Mouse (Mus musculus) testis, adult 2 months (tissue): ENCODE data around the gene Snd1. TPM values are rescaled to one million over a fixed set of nuclear protein-coding genes. Genes with fewer than 3 reads are reported as not detected.

ENCODE experiments used
- H3K27ac ChIP-seq: fragments of 200-500 bp; 2 replicates; pipeline ENCODE4 v1.5.1; 2012; ENCODE audit warnings: low read depth, low read length; ENCODE audit not compliant: control insufficient read depth, insufficient read depth
- H3K27me3 ChIP-seq: fragments of 200-500 bp; 2 replicates; pipeline ENCODE4 v1.6.1; 2012; ENCODE audit warnings: mild to moderate bottlenecking, low read length, moderate library complexity; ENCODE audit not compliant: control insufficient read depth, insufficient read depth
- H3K36me3 ChIP-seq: fragments of 200-500 bp; 2 replicates; pipeline ENCODE4 v1.6.1; 2012; ENCODE audit warnings: mild to moderate bottlenecking, low read length; ENCODE audit not compliant: control insufficient read depth, insufficient read depth
- H3K4me1 ChIP-seq: fragments of 200-500 bp; 2 replicates; pipeline ENCODE4 v1.6.1; 2012; ENCODE audit warnings: low read length; ENCODE audit not compliant: control insufficient read depth, insufficient read depth
- H3K4me3 ChIP-seq: fragments of 200-500 bp; 2 replicates; pipeline ENCODE4 v1.5.1; 2012; ENCODE audit warnings: low read depth, mild to moderate bottlenecking, low read length, moderate library complexity, mixed read lengths; ENCODE audit not compliant: control insufficient read depth
- CTCF ChIP-seq: fragments of 200-500 bp; IDR thresholded peaks from 2 replicates; pipeline ENCODE4 v1.5.1; 2012; ENCODE audit warnings: low read depth, mild to moderate bottlenecking, inconsistent platforms, low read length, moderate library complexity; ENCODE audit not compliant: control insufficient read depth, insufficient read depth, insufficient replicate concordance
- POLR2A ChIP-seq: fragments of 200-500 bp; IDR thresholded peaks from 2 replicates; pipeline ENCODE4 v1.6.1; 2012; ENCODE audit warnings: low read depth, mild to moderate bottlenecking, inconsistent platforms, low read length, moderate library complexity; ENCODE audit not compliant: control insufficient read depth
- polyA plus RNA-seq: library from polyadenylated mRNA; depleted of rRNA; stranded (reverse); fragments of >200 nt; gene quantifications from 2 replicates; pipeline ENCODE4 v1.2.3, GENCODE M21; 2012

Snd1 gene
- polyA plus RNA-seq, 1 experiment: 11.4 TPM

- Histone ChIP-seq H3K27me3 (no peaks in the 10 kb centered on the region), H3K4me1 (peaks cover 7% of the 10 kb centered on the region), H3K4me3 (no peak overlapping the region), H3K36me3 (no peaks in the 10 kb centered on the region), H3K27ac (no peak overlapping the region; the same call in 1 of the 2 replicates)
- TF ChIP-seq CTCF (no peak), POLR2A (no peak)
Measured at GRCm38 (mm10) chr6:28834046-28834445, 359.1 kb downstream of the Snd1 start.

- peaks cover 7% of the 10 kb centered on the region for H3K4me1 ChIP-seq
- H3K27me3 ChIP-seq: no peaks in the 10 kb centered on the region
- H3K36me3 ChIP-seq: no peaks in the 10 kb centered on the region
- no peak overlapping the region for H3K27ac ChIP-seq
- H3K4me3 ChIP-seq: no peak overlapping the region
- TF ChIP-seq POLR2A (no peak), CTCF (no peak)
Measured at GRCm38 (mm10) chr6:28836600-28836999, 361.7 kb downstream of the Snd1 start.

DNA sequence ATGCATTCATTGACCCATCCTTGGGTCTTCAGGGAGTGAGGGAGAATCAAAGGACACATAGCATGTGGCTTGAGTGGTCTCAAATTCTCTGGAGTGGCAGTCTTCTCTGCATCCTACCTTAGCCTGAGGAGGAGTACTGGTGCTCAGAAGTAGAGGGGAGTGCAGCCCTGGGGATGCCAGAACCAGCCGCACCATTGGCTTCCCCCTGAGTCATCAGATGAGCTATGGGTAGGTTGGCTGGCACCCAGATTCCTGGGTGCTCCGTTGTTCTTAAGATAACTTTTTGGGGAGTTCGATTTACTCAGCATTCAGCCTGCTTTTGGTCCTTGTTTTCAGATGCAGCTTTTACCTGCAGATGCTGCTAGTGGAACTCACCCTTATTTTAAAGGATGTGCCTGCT, 366.6 kb downstream of the Snd1 start:
- Histone ChIP-seq H3K27ac (no peak overlapping the region), H3K4me1 (peaks cover 3% of the 10 kb centered on the region; the same call in 1 of the 2 replicates), H3K27me3 (no peaks in the 10 kb centered on the region), H3K4me3 (no peak overlapping the region), H3K36me3 (no peaks in the 10 kb centered on the region)
- TF ChIP-seq POLR2A (no peak), CTCF (no peak)

DNA sequence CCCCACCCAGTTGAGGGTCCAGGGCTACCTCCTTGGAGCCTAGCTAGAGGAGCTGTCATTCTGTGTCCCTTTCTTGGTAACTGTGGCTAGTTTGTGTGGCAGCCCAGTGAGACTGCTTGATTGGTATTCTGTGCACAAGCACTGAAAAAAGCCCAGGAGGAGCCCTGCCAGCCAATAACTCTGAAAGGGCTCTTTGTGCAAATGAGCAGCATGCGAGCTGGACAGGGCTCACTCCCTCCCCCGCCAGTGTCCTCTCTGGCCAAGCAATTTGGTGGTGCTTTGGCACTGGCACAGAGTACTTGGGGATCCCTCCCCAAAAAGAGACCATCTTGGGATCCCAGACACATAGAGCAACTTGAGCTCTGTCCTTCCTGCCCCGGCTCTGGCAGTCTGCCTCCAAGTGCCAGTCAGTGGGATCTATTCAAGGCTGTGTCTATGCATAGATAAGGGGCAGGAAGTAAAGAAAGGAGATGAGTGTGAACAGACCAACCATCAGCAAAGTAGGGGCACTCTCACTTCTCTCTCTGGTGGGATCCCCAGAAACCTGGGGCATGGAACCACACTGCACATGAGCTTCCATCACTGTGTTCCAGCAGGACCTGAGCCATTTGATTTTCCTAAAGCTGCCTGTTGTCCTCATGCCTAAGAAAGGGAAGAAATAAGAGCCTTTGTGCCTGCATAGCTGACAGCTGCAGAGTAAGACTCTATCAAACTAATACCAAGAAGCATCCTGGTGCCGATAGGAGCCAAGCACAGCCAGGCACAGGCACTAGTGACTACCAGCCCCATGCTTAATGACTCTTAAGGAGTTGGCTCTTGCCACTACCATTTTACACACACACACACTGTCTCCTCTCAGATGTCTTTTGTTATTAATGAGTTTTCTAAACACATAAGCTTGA, 367.7 kb downstream of the Snd1 start:
- TF ChIP-seq POLR2A (no peak), CTCF (no peak)
- Histone ChIP-seq H3K27ac (no peak overlapping the region), H3K4me1 (peaks cover 4% of the 10 kb centered on the region; the same call in 1 of the 2 replicates)

DNA sequence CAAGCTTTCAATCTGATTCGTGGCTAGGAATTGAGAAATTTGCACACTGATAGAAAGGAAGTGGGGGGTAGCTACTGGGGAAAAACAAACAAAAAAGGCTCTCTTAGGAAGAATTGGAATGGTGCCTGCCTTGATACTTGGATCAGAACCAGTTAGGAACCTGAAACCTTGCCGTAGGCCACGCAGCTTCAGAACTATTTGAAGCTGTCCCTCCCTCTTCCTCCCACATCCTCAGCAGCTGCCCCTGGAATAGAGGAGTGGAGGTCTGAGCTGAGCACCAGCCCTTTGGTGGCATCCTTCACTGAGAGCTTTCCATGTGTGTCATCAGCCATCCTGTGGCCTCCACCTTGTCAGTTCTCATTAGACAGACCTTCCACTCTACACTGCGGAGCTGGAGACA, 370.7 kb downstream of the Snd1 start:
- no peak overlapping the region for H3K27ac ChIP-seq
- H3K4me3 ChIP-seq: no peak overlapping the region
- TF ChIP-seq CTCF (no peak), POLR2A (no peak)
- no peaks in the 10 kb centered on the region for H3K36me3 ChIP-seq
- no peaks in the 10 kb centered on the region for H3K27me3 ChIP-seq
- peaks cover 4% of the 10 kb centered on the region; the same call in 1 of the 2 replicates for H3K4me1 ChIP-seq

More for the DNA sequence above, 367.7 kb downstream of the Snd1 start:
- Histone ChIP-seq H3K4me3 (no peak overlapping the region), H3K27me3 (no peaks in the 10 kb centered on the region), H3K36me3 (no peaks in the 10 kb centered on the region)

DNA sequence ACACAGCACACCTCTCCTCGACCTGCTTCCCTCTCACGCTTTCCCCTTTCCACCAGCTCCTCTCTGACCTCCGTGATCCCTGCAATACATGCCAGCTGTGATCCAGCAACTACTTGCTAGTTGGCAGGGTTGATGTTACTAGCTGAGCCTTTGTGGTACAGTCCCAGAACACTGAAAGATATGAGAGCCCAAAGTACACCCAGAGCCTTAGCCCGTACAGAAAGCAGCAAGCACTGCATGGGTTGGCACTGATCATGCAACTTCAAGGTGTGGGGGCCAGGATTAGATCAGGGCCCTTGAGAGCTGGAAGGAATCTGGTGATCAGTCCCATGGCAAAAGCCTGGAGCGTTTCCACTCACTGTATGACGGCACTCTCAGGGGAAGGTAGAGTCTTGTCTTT, 372.7 kb downstream of the Snd1 start:
- TF ChIP-seq POLR2A: no peak
- TF ChIP-seq CTCF: no peak
- 0 out of 2 replicates have a peak, but pooled peaks cover 2% of the 10 kb centered on the region for H3K4me1 ChIP-seq
- no peak overlapping the region for H3K27ac ChIP-seq
- no peaks in the 10 kb centered on the region for H3K27me3 ChIP-seq
- no peaks in the 10 kb centered on the region for H3K36me3 ChIP-seq
- H3K4me3 ChIP-seq: no peak overlapping the region

DNA sequence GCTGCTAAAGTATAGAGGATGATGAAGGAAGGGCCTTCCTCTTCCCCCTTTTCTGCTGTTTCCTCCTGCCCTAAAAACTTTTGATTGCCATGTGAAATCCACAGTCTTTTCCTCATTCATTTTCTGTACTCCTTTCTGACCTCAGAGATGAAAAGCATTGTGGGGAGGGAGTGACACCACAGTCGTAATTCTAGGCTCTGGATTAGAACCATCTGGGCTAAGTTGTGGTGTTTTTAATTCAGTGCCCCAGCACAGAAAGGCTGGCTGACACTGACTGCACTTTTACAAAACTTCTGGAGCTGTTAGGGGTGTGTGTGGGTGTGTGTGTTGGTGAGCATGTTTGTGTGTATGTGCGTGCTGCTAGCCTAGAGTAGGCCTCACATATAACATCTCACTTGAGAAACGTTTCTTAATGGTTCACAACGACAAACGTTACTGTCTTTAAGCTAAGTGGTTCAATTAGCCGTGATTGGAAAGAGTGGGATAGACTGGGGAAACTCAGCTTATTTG, 373.4 kb downstream of the Snd1 start:
- no peak overlapping the region for H3K27ac ChIP-seq
- H3K4me1 ChIP-seq: 0 out of 2 replicates have a peak, but pooled peaks cover 2% of the 10 kb centered on the region
- no peaks in the 10 kb centered on the region for H3K36me3 ChIP-seq
- TF ChIP-seq CTCF (no peak), POLR2A (no peak)
- no peak overlapping the region for H3K4me3 ChIP-seq
- H3K27me3 ChIP-seq: no peaks in the 10 kb centered on the region
